In the genomic region with DNA sequence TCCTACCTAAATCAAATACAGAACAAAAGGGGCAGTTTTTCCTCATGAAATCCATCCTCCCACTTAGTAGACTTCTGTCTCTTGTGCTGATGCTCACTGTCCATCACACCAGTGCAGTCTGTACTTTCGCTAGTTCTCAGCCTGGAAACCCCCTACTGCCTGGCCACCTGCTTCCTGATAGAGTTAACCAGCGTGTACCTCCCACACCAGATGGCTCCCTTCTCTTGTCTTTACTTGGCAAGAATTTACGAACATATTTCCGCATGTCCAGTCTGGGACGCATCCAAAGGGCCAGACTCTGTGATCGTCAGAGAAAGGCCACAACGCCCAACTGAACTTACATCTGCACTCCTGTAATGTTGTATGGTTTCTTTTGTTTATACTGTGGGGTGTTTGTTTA, we compare ENCODE assay signal across 11 mouse cellular contexts.
DNase-seq lines count a peak whose midpoint lies in the region; ATAC-seq lines count a peak whose summit lies in the region.
"Had no signal": no experiment of that assay in that cellular context is flagged by ENCODE, and none has a peak within 500 bp of the region (broad histone marks: within the 10 kb centered on the region; RNA-seq: fewer than 3 reads in every experiment).

No protein-coding gene starts in this region.

- H3K27ac ChIP-seq in kidney, embryonic 15.5 days = no peak overlapping the region
- H3K27ac ChIP-seq: limb, embryonic 13.5 days; neural tube, embryonic 15.5 days had no signal

- H3K27me3 ChIP-seq in kidney, embryonic 15.5 days = no peaks in the 10 kb centered on the region
- H3K27me3 ChIP-seq: limb, embryonic 13.5 days; neural tube, embryonic 15.5 days had no signal

- no peak overlapping the region for H3K9ac ChIP-seq in kidney, embryonic 15.5 days
- H3K9ac ChIP-seq: limb, embryonic 13.5 days; neural tube, embryonic 15.5 days had no signal

- peak; percentile 7 for DNase-seq in adrenal gland, postnatal 25 days
- DNase-seq in adrenal gland, adult 8-10 months = no peak
- DNase-seq in kidney, adult 18-20 months = no peak
- DNase-seq in retina, embryonic 14.5 days (ENCODE audit: low spot score) = peak; percentile 24
- DNase-seq in retina, postnatal 1 day = no peak
- DNase-seq in mesoderm, embryonic 11.5 days (ENCODE audit: low read depth, low spot score) = peak; percentile 13
- DNase-seq in frontal cortex, postnatal 25 days (ENCODE audit: low spot score in 2 of 2) = no peak
- DNase-seq: kidney, postnatal 25 days had no signal

- H3K4me1 ChIP-seq in kidney, embryonic 15.5 days = no peaks in the 10 kb centered on the region
- H3K4me1 ChIP-seq: limb, embryonic 13.5 days; neural tube, embryonic 15.5 days had no signal

- no peaks in the 10 kb centered on the region for H3K9me3 ChIP-seq in kidney, embryonic 15.5 days (replicated peaks)
- H3K9me3 ChIP-seq: limb, embryonic 13.5 days; neural tube, embryonic 15.5 days had no signal

- no peaks in the 10 kb centered on the region for H3K36me3 ChIP-seq in kidney, embryonic 15.5 days
- H3K36me3 ChIP-seq: limb, embryonic 13.5 days; neural tube, embryonic 15.5 days had no signal

- 0 out of 2 replicates have a peak, but pooled peaks have one; percentile 29 for ATAC-seq in kidney, embryonic 15.5 days (replicated peaks; ENCODE audit: low FRiP score)

- H3K4me2 ChIP-seq in kidney, embryonic 15.5 days = no peak overlapping the region
- H3K4me2 ChIP-seq: limb, embryonic 13.5 days; neural tube, embryonic 15.5 days had no signal

- 20% methylated on average over 7 of the region's 7 CpGs for WGBS in kidney, embryonic 15.5 days

- H3K4me3 ChIP-seq in kidney, embryonic 15.5 days (replicated peaks) = no peak overlapping the region
- H3K4me3 ChIP-seq: limb, embryonic 13.5 days; neural tube, embryonic 15.5 days had no signal

Comparison
In these comparisons a context has a peak if more than half of its experiments do, and no peak if none do; other contexts are left out.
1. DNase-seq: peak in adrenal gland, postnatal 25 days (single experiment), retina, embryonic 14.5 days (single experiment) and mesoderm, embryonic 11.5 days (single experiment); none in adrenal gland, adult 8-10 months (single experiment), kidney, adult 18-20 months (single experiment), retina, postnatal 1 day (single experiment) and frontal cortex, postnatal 25 days (0 of 2).